8 mouse cellular contexts compared by ENCODE assay signal in genomic region chr13:34651474-34651991, GRCm38 (mm10). TPM values are rescaled to one million over a fixed set of nuclear protein-coding genes. Genes with fewer than 3 reads are reported as not detected.
A peak's percentile ranks its signal among the peaks of the same experiment; 100 is the strongest.
DNase-seq lines count a peak whose midpoint lies in the region; ATAC-seq and TF ChIP-seq lines count a peak whose summit lies in the region.

No protein-coding gene starts in this region.

- H3K4me2 ChIP-seq in forebrain, embryonic 14.5 days (ENCODE audit: low read length): peak overlapping the region; percentile 95

- peaks cover 14% of the 10 kb centered on the region; the same call in 1 of the 2 replicates for H3K27me3 ChIP-seq in thymus, adult 2 months (ENCODE audit: control insufficient read depth, insufficient read depth, low read length)
- H3K27me3 ChIP-seq in forebrain, embryonic 14.5 days (replicated peaks; ENCODE audit: control insufficient read depth, insufficient read depth, low read length): peaks cover 41% of the 10 kb centered on the region
- H3K27me3 ChIP-seq in liver, adult 2 months (ENCODE audit: control insufficient read depth, insufficient read depth, low read length): no peaks in the 10 kb centered on the region

- intact Hi-C loops in heart, postnatal 36 days (cut with DNase I): loop anchor here (5.0 kb wide), 1 partner anchor 76 kb away; no protein-coding TSS in a partner anchor

- 24% methylated on average over 24 of the region's 24 CpGs for WGBS in thymus, adult 2 months
- 5% methylated on average over 24 of the region's 24 CpGs for whole genome bisulfite sequencing in forebrain, embryonic 14.5 days
- 1% methylated on average over 24 of the region's 24 CpGs for WGBS in liver, adult 2 months

- H3K4me1 ChIP-seq in thymus, adult 2 months (replicated peaks; ENCODE audit: control insufficient read depth, insufficient read depth, low read length): no peaks in the 10 kb centered on the region
- peaks cover 9% of the 10 kb centered on the region; the same call in 1 of the 2 replicates for H3K4me1 ChIP-seq in forebrain, embryonic 14.5 days (ENCODE audit: control insufficient read depth, insufficient read depth, low read length)
- peaks cover 36% of the 10 kb centered on the region for H3K4me1 ChIP-seq in liver, adult 2 months (ENCODE audit: control insufficient read depth, insufficient read depth, low read length)

- ATAC-seq in forebrain, embryonic 14.5 days: peak; percentile 16

- peak overlapping the region; percentile 58 for H3K9ac ChIP-seq in forebrain, embryonic 14.5 days (ENCODE audit: low read length)
- peak overlapping the region; percentile 82 for H3K9ac ChIP-seq in liver, adult 2 months (ENCODE audit: low read depth, low read length)

- H3K4me3 ChIP-seq in thymus, adult 2 months (ENCODE audit: control insufficient read depth, insufficient read depth, low read length): peak overlapping the region; percentile 32
- H3K4me3 ChIP-seq in forebrain, embryonic 14.5 days (ENCODE audit: low read depth, low read length): peak overlapping the region; percentile 47
- H3K4me3 ChIP-seq in liver, adult 2 months (ENCODE audit: insufficient read depth, low read depth, low read length): peak overlapping the region; percentile 70

- H3K36me3 ChIP-seq in thymus, adult 2 months (ENCODE audit: control insufficient read depth, insufficient read depth, low read length): no peaks in the 10 kb centered on the region
- H3K36me3 ChIP-seq in forebrain, embryonic 14.5 days (ENCODE audit: control insufficient read depth, insufficient read depth, low read length): no peaks in the 10 kb centered on the region
- H3K36me3 ChIP-seq in liver, adult 2 months (ENCODE audit: control insufficient read depth, insufficient read depth, low read length): no peaks in the 10 kb centered on the region

- H3K79me2 ChIP-seq in liver, adult 2 months (ENCODE audit: control insufficient read depth, insufficient read depth, low read length): peaks cover 33% of the 10 kb centered on the region; the same call in 1 of the 2 replicates

- DNase-seq in thymus, adult 2 months: no peak
- DNase-seq in thymus, postnatal 36 days: no peak
- DNase-seq in forebrain, embryonic 14.5 days (ENCODE audit: low spot score): no peak
- DNase-seq in heart, postnatal 36 days: peak; percentile 66 to 69
- no peak for DNase-seq in liver, adult 2 months (ENCODE audit: extremely low read depth, low read depth, low spot score)
- peak; percentile 62 for DNase-seq in neural tube, embryonic 10.5 days (ENCODE audit: extremely low spot score, low spot score)
- no peak for DNase-seq in frontal cortex, postnatal 14 days (ENCODE audit: low spot score in 2 of 2)
- DNase-seq in cerebellum, adult 8-10 months: no peak

- H3K9me3 ChIP-seq in forebrain, embryonic 14.5 days (replicated peaks; ENCODE audit: control insufficient read depth, low read length): no peaks in the 10 kb centered on the region

- H3K27ac ChIP-seq in thymus, adult 2 months (ENCODE audit: control insufficient read depth, insufficient read depth, low read length): no peak overlapping the region
- H3K27ac ChIP-seq in forebrain, embryonic 14.5 days (ENCODE audit: low read depth, low read length): no peak overlapping the region
- H3K27ac ChIP-seq in liver, adult 2 months (replicated peaks; ENCODE audit: insufficient read depth, low read depth, low read length): peak overlapping the region; percentile 82

- TF ChIP-seq CTCF in thymus, adult 2 months (IDR thresholded peaks at IDR 0.05; ENCODE audit: borderline replicate concordance, control insufficient read depth, extremely low read depth, insufficient read depth, low read length, poor library complexity): no peak
- TF ChIP-seq CTCF in liver, adult 2 months (IDR thresholded peaks at IDR 0.05; ENCODE audit: low read depth, low read length): no peak

- no peak for TF ChIP-seq POLR2A in thymus, adult 2 months (IDR thresholded peaks at IDR 0.05; ENCODE audit: control insufficient read depth, extremely low read depth, insufficient read depth, low read length, poor library complexity)
- TF ChIP-seq POLR2A in liver, adult 2 months (IDR thresholded peaks at IDR 0.05; ENCODE audit: extremely low read depth, insufficient read depth, low read length): 0 out of 2 replicates have a peak, but pooled peaks have one; percentile 37

RNA-seq across cellular contexts. Expression of gene Pxdc1, which starts 1.8 kb away (rescaled TPM):
- 13.4 and 13.8 TPM in 2 replicates for polyA plus RNA-seq in thymus, adult 2 months (2012; rRNA removed)
- 5.1 and 6.7 TPM in 2 replicates for polyA plus RNA-seq in forebrain, embryonic 14.5 days (2014; fragmentation: Nextera tagmentation; extraction: Ambion mirVana)
- 10 to 100 TPM; 13.6 to 15.1 TPM for total RNA-seq in heart, postnatal 36 days (2021)
- 107 and 108 TPM in 2 replicates for total RNA-seq in liver, adult 2 months (2014; rRNA removed)
- polyA plus RNA-seq in liver, adult 2 months (2012; rRNA removed): 93.8 and 94.1 TPM in 2 replicates

Comparison
In these comparisons a context has a peak if more than half of its experiments do, and no peak if none do; other contexts are left out.
1. DNase-seq: peak in heart, postnatal 36 days (2 of 2) and neural tube, embryonic 10.5 days (single experiment); none in thymus, adult 2 months (single experiment), thymus, postnatal 36 days (0 of 2), forebrain, embryonic 14.5 days (single experiment), liver, adult 2 months (single experiment), frontal cortex, postnatal 14 days (0 of 2) and cerebellum, adult 8-10 months (single experiment).
2. Peak in every context shown above with its lines, with median percentiles within 50 percentile points of each other: H3K4me3 ChIP-seq.